Mouse (Mus musculus): ENCODE results near the gene 4933427D14Rik.

4933427D14Rik gene

DNA sequence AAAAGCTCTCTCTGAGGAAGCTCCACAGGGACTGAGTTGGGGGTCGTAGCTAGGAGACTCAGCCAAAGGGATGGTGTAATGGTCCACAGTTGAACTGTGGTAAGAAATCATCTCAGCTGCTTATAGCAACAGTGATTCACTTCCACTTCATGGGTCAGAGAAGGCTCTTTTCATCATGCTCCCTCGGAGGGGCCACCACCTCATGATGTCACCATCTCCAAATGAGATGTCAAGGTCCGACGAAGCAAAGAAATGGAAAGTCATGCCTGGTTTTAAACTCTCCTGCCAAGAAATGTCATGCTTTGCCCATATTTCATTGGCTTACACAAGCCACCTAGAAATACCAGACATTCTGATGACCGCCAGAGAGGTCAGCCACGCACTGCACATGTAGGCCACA lies 86.9 kb downstream of the 4933427D14Rik start:
- in situ Hi-C loops (cut with MboI; ENCODE audit: unreplicated experiment in 2 of 2) = no loop called here

DNA sequence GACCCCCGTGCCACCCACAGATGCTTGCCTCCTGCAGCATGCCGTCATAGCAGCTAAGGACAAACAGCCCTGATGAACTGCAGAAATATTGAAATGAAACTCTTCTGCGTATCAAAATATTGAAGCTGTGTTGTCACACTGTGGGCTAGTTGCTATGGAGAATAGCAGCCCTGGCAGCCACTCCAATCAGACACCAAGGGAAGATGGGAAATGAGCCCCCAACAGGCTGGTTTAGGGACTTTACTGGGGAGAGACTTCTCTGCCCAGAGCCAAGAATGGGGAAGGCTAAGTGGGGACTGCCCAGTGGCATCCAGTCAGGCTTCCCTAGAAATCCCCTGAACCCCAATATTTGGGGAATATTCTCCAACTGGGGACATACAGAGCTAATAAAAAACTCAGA lies 88.6 kb downstream of the 4933427D14Rik start:
- in situ Hi-C loops (cut with MboI; ENCODE audit: unreplicated experiment in 2 of 2) = no loop called here

DNA sequence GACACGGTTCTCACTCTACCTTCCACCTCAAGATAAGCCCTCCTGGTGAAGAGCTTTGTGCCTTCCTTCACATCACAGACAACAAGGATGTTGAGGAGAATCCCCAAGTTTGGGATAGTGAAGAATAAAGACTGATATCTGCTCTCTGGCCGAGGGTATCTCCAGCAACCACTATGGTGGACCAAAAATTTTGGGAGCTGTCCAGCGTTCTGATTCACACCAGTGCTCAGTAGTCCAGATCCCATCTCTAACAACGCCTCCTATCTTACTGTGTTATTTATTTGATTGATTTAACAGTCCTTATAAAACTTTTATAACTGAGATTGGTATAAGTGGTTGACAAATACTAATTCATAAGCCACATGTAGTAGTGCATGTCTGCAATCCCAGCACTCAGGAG lies 94.0 kb downstream of the 4933427D14Rik start:
- in situ Hi-C loops (cut with MboI; ENCODE audit: unreplicated experiment in 2 of 2) = no loop called here

DNA sequence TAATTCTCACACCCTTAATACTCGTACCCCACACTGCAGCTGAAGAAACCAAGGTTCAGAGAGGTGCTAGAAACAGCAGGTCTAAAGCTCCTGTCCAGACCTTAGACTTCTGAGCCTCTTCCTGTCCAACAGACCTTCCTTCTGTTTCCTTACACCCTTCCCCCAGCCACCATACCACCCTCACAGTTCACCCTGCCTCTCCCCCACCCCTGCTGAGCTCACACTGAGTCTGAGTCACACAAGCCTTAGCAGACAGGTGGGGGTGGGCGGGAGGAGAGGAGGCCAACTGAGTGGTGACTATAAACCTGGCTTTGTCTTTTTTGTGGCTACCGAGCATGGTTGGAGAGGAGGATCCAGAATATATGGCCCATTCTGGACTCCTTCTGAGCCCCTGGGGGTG lies 96.5 kb downstream of the 4933427D14Rik start:
- in situ Hi-C loops (cut with MboI; ENCODE audit: unreplicated experiment in 2 of 2) = no loop called here

DNA sequence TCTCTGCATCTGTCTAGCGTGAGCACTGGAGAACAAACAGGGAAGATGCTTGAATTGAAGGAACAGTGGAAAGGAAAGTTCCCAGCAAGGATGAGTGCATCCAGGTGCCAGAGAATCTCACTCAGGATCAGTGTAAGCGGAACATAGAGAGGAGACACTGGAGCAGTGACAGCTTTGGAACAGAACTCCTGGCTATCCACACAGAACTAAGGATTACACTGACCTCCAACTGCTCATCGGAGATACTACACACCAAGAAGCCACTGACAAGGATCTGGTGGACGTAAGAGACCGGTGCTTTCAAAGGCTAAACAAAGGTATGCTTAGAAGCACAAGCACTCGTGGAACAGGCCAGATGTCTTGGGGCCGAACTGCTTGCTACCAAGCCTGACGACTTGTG lies 103.0 kb downstream of the 4933427D14Rik start:
- in situ Hi-C loops (cut with MboI; ENCODE audit: unreplicated experiment in 2 of 2) = no loop called here

Measured in v-Abl transformed pro-B cells (cell line).